Mouse (Mus musculus) heart, adult 11 months (tissue): ENCODE results near the gene Gpr182.
A peak's percentile ranks its signal among the peaks of the same experiment; 100 is the strongest.

Source experiments
- DNase-seq: peaks from one replicate; pipeline ENCODE4 v3.0.0; 2022

Gene Gpr182

DNA sequence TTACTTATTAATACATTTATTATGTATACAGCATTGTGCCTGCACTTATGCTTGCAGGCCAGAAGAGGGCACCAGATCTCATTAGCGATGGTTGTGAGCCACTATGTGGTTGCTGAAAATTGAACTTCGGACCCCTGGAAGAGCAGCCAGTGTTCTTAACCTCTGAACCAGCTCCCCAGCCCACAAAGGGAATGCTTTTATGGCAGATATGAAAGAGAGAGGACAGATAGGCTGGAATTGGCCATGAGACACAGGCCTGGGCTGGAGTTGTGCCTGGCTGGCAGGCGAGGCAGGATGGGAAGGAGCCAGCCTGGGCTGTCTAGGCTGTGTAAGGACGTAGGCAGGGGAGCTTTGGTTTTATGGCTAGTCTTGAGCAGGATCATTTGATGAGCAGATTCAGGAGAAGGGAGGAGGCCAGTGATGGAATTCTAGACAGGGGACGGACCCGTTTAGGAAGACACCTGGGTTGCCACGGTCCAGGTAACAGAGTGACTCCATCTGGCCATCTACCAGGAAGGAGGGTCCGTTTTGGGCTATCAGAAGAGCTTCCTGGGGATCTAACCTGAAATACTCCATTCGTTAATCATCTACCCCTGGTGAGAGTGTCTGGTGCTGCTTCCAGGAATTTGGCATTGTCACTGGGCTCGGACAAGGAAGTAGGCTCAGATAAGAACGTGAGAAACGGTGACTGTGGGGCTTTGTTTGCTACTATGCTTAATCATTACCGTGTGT is 13.2 kb downstream of the Gpr182 start:
- DNase-seq: peak; percentile 94

DNA sequence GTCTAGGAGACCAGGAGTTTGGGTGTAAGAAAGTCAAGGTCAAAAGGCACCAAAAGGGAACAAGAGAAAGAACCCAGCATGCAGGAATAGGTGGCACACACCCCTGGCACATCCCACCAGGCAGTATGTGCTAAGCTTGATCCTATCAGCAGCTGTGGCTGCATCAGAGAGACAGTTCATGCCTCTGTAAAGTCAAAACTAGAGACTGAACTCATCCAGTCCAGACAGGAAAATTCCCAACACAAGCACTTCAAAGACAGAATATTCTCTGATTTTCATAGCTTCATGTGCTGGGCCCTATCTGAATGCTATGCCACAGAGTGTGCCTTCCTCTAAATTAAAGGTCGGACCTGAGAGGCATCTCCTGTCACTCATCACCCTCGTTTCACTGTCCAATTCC is 14.0 kb downstream of the Gpr182 start:
- DNase-seq: no peak

DNA sequence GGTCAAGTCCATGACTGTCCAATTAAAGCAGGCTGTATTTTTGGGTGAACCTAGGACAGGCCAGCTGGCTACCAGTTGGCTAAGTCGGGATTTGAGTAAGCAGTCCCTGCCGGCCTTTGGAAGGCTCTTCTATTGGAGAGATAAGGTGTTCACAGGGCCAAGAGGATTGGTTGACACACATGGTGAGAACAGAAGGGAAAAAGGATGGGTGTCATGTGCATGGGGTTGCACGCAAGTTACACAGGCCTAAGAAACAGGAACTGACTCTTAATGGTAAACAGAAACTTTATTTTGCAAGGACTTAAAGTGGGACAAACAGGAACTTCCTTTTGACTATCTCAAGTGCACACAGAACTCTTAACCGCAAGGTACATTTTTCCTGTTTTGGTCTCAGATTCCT is 14.6 kb downstream of the Gpr182 start:
- peak; percentile 91 for DNase-seq

DNA sequence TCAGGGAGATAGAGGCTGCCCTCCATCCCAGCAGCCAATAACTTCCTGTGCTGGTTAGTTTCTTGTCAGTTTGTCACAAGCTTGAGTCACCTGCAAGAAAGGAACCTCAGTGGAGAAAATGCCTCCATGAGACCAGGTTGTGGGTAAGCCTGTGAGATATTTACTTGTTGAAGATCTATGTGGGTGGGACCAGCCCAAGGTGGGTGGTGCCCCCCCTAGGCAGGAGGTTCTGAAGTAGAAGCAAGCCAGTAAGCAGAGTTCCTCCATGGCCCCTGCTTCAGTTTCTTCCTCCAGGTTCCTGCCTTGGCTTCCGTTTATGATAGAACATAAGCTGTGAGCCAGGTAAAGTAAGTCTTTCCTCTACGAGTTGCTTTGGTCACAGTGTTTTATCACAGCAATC is 15.3 kb downstream of the Gpr182 start:
- DNase-seq: peak; percentile 85

- no peak for DNase-seq
Observed at GRCm38 (mm10) chr10:127734434-127734833, 17.1 kb downstream of the Gpr182 start.

- no peak for DNase-seq
Observed at GRCm38 (mm10) chr10:127731397-127731796, 20.1 kb downstream of the Gpr182 start.

GRCm38 (mm10) chr10:127730933-127731310 is 20.6 kb downstream of the Gpr182 start:
- DNase-seq: no peak

- DNase-seq: no peak
Observed at GRCm38 (mm10) chr10:127730285-127730932, 21.1 kb downstream of the Gpr182 start.

GRCm38 (mm10) chr10:127728437-127728836 is 23.1 kb downstream of the Gpr182 start:
- no peak for DNase-seq

DNA sequence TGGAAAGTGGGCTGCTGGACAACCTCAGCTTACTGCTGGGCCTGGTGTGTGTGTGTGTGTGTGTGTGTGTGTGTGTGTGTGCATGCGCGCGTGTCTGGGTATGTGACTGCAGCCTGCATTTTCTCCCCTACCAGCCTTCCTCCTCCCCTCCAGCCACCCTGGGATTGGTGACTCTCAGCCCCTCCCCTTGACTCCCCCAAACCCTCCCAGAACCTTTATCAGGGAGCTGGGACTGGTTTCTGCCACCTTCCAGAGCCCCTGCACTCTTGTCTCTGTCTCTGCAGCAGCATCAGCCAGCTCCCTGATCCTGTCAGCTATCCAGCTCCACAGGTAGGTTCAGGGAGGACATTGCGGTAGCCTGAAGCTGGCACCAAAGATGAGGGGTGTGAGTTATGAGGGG is 26.4 kb downstream of the Gpr182 start:
- no peak for DNase-seq

DNA sequence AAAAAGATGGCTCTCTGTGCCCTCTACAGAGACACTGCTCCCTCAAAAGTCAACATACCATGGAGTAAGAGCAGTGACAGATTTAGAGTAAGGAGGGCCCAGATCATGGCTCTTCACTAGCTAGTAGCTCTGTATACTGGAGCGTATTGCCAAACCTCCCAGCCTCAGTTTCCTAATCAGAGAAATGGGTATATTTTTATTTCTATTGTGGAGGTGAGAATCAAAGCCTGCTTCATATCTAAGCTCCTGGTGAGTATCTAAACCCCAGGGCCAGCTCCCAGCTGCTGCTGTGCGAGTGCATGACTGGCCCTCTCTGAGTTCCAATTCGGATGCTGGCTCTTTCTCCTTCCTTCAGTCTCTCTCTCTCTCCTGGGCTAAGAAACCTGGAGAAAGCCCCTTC is 27.4 kb downstream of the Gpr182 start, which contains the start of gene Tac2:
TSS of gene Tac2 (plus strand) at position 301 of the 400 bp plus-strand sequence.
- DNase-seq: no peak

DNA sequence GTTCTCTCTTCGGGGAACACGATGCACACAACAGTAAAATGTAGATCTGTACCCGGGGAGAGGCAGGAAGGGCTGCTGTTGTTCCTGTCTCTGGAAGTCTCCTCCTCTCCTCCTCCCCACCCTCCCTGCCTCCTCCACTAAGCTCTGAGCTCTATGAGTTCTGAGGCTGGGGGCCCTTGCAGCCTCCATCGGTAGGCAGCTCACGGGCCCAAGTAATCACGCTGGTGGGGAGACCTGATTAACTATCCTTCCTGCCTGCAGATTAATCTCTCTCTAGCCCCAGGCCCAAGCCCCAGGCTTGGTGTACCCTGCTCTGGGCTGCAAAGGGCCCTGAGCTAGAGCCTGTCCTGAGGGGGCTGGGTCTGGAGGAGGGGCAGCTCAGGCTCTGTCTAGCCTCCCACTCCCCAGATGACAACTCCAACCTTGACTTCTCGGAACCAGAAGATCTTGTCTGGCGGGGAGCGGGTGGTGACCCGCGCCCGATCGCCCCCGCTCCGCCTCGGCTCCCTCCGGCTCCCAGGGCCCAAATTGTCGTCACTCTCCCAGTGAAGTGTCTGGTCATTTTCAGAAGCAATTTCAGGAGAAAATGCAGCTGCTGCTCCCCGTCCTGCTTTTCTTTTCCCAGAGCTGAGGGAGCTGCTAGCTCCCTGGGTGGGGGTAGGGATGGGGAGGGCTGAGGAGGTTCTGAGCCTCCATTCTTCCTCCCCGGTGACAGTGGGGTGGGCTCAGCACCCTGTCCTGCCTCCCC is 29.7 kb downstream of the Gpr182 start:
- peak; percentile 95 for DNase-seq

DNA sequence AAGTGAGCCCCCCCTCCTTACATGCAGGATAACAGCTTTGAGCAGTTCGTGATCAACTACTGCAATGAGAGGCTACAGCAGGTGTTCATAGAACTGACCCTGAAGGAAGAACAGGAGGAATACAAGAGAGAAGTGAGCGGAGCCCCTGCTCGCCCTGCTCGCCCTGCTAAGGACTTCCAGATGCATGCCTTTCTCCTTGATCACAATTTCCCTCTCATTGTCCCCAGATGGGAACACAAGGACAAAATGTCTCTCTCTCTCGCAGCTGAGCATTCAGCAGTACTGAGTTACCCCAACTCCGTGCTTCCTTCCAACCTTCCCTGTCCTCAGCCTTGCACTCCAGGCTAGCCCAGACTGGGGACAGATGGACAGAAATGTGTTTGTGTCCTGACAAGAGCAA is 38.8 kb downstream of the Gpr182 start:
- DNase-seq: no peak

GRCm38 (mm10) chr10:127710331-127710730 is 41.2 kb downstream of the Gpr182 start:
- no peak for DNase-seq

DNA sequence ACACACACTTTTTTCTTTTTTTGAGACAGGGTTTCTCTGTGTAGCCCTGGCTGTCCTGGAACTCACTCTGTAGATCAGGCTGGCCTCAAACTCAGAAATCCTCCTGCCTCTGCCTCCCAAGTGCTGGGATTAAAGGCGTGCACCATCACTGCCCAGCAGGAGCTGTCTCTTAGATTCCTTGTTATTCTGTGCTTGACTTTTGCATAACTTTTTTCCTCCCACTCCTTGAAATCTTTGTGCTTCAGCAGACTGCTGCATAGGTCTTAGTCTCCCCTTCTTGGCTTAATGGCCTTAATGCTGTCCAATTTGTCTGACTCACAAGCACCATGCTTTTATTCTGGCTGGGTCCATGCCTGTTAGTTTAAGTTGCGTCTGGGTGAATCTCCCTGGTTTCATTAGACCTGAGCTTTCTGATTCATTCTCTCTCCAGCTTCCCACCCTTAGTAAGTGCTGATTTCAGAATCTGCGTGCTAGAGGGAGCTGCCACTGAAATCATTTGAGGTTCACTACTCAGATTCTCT is 42.6 kb downstream of the Gpr182 start:
- DNase-seq: no peak

GRCm38 (mm10) chr10:127707721-127708120 is 43.8 kb downstream of the Gpr182 start:
- DNase-seq: no peak

- DNase-seq: no peak
Observed at GRCm38 (mm10) chr10:127705783-127706182, 45.7 kb downstream of the Gpr182 start.

DNA sequence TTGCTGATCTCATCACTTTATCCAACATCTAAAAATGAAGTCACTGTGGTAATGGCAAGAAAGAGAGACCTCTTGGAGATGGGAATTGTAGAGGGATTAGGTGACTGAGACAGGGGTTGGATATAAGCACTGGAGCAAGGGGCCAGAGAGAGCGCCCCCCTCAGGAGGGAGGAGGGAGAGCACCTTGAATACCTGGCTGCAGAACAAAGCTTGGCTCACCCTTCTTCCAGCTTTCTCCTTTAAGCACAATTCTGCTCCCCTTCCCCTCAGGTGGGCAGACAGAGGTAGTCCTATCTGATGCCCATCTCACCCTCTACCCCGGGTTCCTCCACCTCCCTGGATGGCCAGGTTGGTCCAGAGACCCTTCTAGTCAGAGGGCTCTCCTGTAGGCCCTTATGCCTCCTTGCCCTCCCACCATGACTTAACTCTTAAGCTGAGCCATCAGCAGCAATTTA is 46.7 kb downstream of the Gpr182 start, which contains the start of gene Myo1a:
TSS of gene Myo1a (plus strand) at position 405 of the 455 bp plus-strand sequence.
- no peak for DNase-seq

DNA sequence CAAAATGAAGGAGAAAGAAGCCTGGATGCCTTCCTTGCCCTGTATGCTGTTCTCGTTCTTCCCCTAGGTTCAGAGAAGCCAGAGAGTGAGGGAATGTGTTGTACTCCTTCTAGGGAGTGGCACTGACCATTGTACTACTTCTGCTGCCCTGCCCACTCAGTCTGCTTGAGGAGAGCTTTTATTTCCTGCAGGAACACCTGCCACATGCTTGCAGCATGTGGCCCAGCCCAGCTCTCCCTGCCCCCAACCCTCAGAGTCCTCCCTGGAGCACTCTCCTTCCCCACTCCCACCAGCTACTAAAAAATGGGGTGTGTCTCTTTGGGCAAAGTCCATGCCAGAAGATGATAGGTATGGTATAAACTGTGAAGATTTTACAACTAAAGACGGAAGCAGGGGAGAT is 47.2 kb downstream of the Gpr182 start:
- no peak for DNase-seq

DNA sequence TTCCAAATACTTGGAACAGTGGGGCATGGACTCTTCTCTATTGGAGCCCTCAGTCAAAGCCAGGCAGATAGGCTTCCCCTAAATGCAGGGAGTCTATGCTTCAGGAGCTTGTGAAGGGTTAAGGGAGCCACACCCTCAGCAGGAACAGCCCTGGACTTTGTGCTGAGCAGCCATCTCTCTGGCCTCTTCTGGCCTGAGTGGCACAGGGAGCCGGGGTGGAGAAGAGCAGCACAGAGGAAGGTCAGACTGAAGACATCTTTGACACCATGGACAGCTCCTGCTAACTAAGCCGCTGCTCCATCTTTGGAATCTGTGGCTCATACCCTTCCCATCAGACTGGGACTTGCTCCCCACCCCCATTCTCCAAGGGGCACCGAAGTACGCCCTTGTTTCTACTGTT is 48.2 kb downstream of the Gpr182 start:
- DNase-seq: no peak

DNA sequence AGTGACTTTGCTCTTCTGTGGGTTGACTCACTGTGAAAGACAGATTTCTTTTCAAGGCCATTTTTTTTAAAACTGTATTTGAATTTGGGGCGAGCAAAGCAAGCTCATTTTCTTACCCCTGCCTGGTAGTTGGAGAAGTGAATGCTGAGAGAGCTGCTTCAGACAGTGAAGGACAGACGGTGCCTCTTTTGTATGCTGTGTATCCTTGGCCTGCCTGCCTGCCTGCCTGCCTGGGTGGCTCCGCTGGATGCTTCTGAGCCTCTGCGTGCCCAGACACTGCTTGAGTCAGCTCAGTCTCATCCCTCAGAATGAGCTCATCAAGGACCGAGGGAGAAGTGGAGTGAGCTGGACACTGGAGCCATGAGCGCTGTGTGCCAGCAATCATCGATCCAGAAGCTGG is 52.6 kb downstream of the Gpr182 start:
- no peak for DNase-seq
